Mouse (Mus musculus) heart, embryonic 14.5 days (tissue): ENCODE results near the gene Parp1. TPM values are rescaled to one million over a fixed set of nuclear protein-coding genes. Genes with fewer than 3 reads are reported as not detected.
A peak's percentile ranks its signal among the peaks of the same experiment; 100 is the strongest.
"Not testable (repeated sequence)": the region's sequence is repeated elsewhere in the genome, so short reads cannot be mapped to it uniquely, and the experiment has no call there.

Source experiments
- ATAC-seq: fragments of 200-750 bp; cut with Nextera tagmentation; 2 replicates; pipeline ENCODE4 v1.8.0; 2017; ENCODE audit warnings: low read depth, moderate TSS enrichment; ENCODE audit not compliant: insufficient number of reproducible peaks, insufficient read depth, low FRiP score
- H3K27ac ChIP-seq, 2 experiments: fragments of 200-500 bp in 1 of 2; fragments of 300-500 bp in 1 of 2; sonication (generic) in 1 of 2; replicated peaks in 1 of 2; 2 replicates each; pipeline ENCODE4 v1.5.1; 2012 to 2014; ENCODE audit warnings: low read depth in 2 of 2, low read length in 2 of 2, control low read depth in 1 of 2, mild to moderate bottlenecking in 1 of 2, mixed read lengths in 1 of 2; ENCODE audit not compliant: control insufficient read depth in 1 of 2, insufficient read depth in 1 of 2
- H3K27me3 ChIP-seq: fragments of 300-500 bp; sonication (generic); 2 replicates; pipeline ENCODE4 v1.6.1; 2014; ENCODE audit warnings: mild to moderate bottlenecking, low read length, control low read depth; ENCODE audit not compliant: control insufficient read depth, insufficient read depth
- H3K36me3 ChIP-seq: fragments of 300-500 bp; sonication (generic); 2 replicates; pipeline ENCODE4 v1.6.1; 2014; ENCODE audit warnings: mild to moderate bottlenecking, control low read depth, low read length, mixed read lengths; ENCODE audit not compliant: control insufficient read depth, insufficient read depth
- H3K4me1 ChIP-seq, 2 experiments: fragments of 200-500 bp in 1 of 2; fragments of 300-500 bp in 1 of 2; sonication (generic) in 1 of 2; 2 replicates each; pipeline ENCODE4 v1.6.1; 2012 to 2014; ENCODE audit warnings: low read length in 2 of 2, control low read depth in 1 of 2, mixed read lengths in 1 of 2; ENCODE audit not compliant: control insufficient read depth in 2 of 2, insufficient read depth in 2 of 2
- H3K4me2 ChIP-seq: fragments of 300-500 bp; sonication (generic); 2 replicates; pipeline ENCODE4 v1.6.1; 2014; ENCODE audit warnings: mild to moderate bottlenecking, low read length
- H3K4me3 ChIP-seq, 2 experiments: fragments of 200-500 bp in 1 of 2; fragments of 300-500 bp in 1 of 2; sonication (generic) in 1 of 2; 2 replicates each; pipeline ENCODE4 v1.5.1; 2012 to 2014; ENCODE audit warnings: low read length in 2 of 2, mild to moderate bottlenecking in 2 of 2, control low read depth in 1 of 2, low read depth in 1 of 2, moderate library complexity in 1 of 2; ENCODE audit not compliant: control insufficient read depth in 1 of 2, insufficient read depth in 1 of 2
- H3K9ac ChIP-seq: fragments of 300-500 bp; sonication (generic); 2 replicates; pipeline ENCODE4 v1.6.1; 2014; ENCODE audit warnings: mild to moderate bottlenecking, low read length
- H3K9me3 ChIP-seq: fragments of 300-500 bp; sonication (generic); 2 replicates; pipeline ENCODE4 v1.6.1; 2016; ENCODE audit warnings: low read length, control low read depth; ENCODE audit not compliant: control insufficient read depth
- WGBS: fragments of 180-500 bp; shearing (Covaris S2); extraction: QIAGEN DNeasy Blood & Tissue Kit; methylation state at CpG from one replicate; pipeline ENCODE4 v1.1.7; 2014; 5-methylcytosine and 5-hydroxymethylcytosine counted together
- polyA plus RNA-seq: library from polyadenylated mRNA; unstranded; fragments of >200 nt; fragmentation: Nextera tagmentation; extraction: Ambion mirVana; gene quantifications from 2 replicates; pipeline ENCODE4 v1.2.1, GENCODE M21; 2014

Parp1 gene
- polyA plus RNA-seq, 1 experiment from 2014 or later = 78.1 TPM

- not testable (repeated sequence) for H3K4me2 ChIP-seq, H3K27ac ChIP-seq, H3K4me3 ChIP-seq, H3K27me3 ChIP-seq, H3K9me3 ChIP-seq, ATAC-seq, H3K9ac ChIP-seq
- H3K4me1 ChIP-seq = peaks cover 17 to 37% of the 10 kb centered on the region in 2 experiments
- peaks cover 25% of the 10 kb centered on the region for H3K36me3 ChIP-seq
- 83% methylated on average over 6 of the region's 6 CpGs for WGBS
Measured at GRCm38 (mm10) chr1:180571721-180572120, 3.0 kb downstream of the Parp1 start.

- H3K27ac ChIP-seq = peak overlapping the region in 1 of 2 experiments; percentile 38; a peak in 1 of 4 replicates
- no peak overlapping the region for H3K4me3 ChIP-seq
- ATAC-seq = no peak
Measured at GRCm38 (mm10) chr1:180572154-180572553, 3.4 kb downstream of the Parp1 start.

GRCm38 (mm10) chr1:180576524-180576923, 7.8 kb downstream of the Parp1 start:
- H3K9ac ChIP-seq = no peak overlapping the region
- peaks cover 7 to 18% of the 10 kb centered on the region in 2 experiments for H3K4me1 ChIP-seq
- peaks cover 73% of the 10 kb centered on the region for H3K36me3 ChIP-seq
- H3K4me2 ChIP-seq = no peak overlapping the region
- no peaks in the 10 kb centered on the region for H3K9me3 ChIP-seq
- no peaks in the 10 kb centered on the region for H3K27me3 ChIP-seq
- 64% methylated on average over 3 of the region's 3 CpGs for WGBS
- H3K27ac ChIP-seq = no peak overlapping the region
- no peak overlapping the region for H3K4me3 ChIP-seq
- ATAC-seq = no peak

More at GRCm38 (mm10) chr1:180572154-180572553, 3.4 kb downstream of the Parp1 start:
- no peak overlapping the region for H3K4me2 ChIP-seq
- H3K9ac ChIP-seq = no peak overlapping the region
- H3K27me3 ChIP-seq = no peaks in the 10 kb centered on the region
- peaks cover 17 to 37% of the 10 kb centered on the region in 2 experiments for H3K4me1 ChIP-seq
- 87% methylated on average over 9 of the region's 9 CpGs for WGBS
- H3K9me3 ChIP-seq = no peaks in the 10 kb centered on the region
- H3K36me3 ChIP-seq = peaks cover 29% of the 10 kb centered on the region

DNA sequence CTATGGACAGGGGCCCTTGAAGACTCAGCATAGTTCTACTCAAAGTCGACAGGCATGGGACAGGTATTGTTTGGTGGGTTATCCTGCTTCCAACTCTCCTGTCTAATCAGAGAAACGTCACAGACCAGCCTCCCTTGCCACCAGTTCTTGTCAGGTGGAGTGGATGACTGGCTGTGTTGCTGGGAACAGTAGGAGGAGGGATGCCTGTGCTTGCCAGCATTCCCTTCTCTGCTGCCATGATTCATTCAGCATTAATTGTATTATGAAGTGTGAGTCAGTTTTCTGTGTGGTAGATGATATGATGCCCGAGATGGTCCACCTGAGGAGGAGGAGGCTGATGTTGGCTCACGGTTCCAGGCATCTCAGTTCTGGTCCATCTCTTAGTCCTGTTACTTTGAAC, 9.1 kb downstream of the Parp1 start:
- Histone ChIP-seq H3K27ac (no peak overlapping the region), H3K4me1 (peaks cover 1 to 9% of the 10 kb centered on the region in 2 experiments), H3K4me3 (no peak overlapping the region), H3K36me3 (peaks cover 86% of the 10 kb centered on the region), H3K9ac (no peak overlapping the region), H3K9me3 (no peaks in the 10 kb centered on the region), H3K4me2 (no peak overlapping the region), H3K27me3 (no peaks in the 10 kb centered on the region)
- 86% methylated on average over 4 of the region's 4 CpGs for WGBS
- ATAC-seq = no peak

GRCm38 (mm10) chr1:180587792-180588442, 19.2 kb downstream of the Parp1 start:
- H3K9ac ChIP-seq = no peak overlapping the region
- peaks cover 100% of the 10 kb centered on the region for H3K36me3 ChIP-seq
- no peaks in the 10 kb centered on the region for H3K9me3 ChIP-seq
- H3K4me1 ChIP-seq = no peaks in the 10 kb centered on the region
- no peaks in the 10 kb centered on the region for H3K27me3 ChIP-seq
- no peak overlapping the region for H3K27ac ChIP-seq
- 90% methylated on average over 17 of the region's 17 CpGs for WGBS
- ATAC-seq = no peak
- no peak overlapping the region for H3K4me3 ChIP-seq
- no peak overlapping the region for H3K4me2 ChIP-seq

DNA sequence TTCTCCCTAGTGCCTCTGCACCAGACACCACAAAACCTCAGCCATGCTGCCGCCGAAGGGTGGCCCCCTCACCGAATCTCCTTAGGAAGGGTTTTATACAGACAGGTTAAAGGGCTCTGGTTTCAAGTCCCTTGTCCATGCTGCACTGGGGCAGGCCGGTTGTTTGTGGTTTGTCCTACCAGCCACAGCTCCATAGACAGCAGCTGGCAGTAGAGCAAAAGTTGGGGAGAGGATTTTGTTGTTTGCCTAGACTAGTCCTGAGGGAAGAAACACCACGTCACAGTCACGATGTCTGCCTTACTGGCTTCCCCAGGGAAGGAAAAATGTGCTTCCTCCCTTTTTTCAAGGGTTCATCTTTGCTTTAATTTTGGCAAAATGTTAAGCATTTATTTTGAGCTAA, 31.9 kb downstream of the Parp1 start:
- ATAC-seq = no peak
- Histone ChIP-seq H3K4me3 (no peak overlapping the region), H3K27ac (no peak overlapping the region), H3K36me3 (peaks cover 70% of the 10 kb centered on the region), H3K9ac (no peak overlapping the region), H3K27me3 (no peaks in the 10 kb centered on the region), H3K4me1 (peaks cover 12 to 17% of the 10 kb centered on the region in 2 experiments), H3K9me3 (no peaks in the 10 kb centered on the region), H3K4me2 (no peak overlapping the region)
- WGBS = 95% methylated on average over 6 of the region's 6 CpGs

DNA sequence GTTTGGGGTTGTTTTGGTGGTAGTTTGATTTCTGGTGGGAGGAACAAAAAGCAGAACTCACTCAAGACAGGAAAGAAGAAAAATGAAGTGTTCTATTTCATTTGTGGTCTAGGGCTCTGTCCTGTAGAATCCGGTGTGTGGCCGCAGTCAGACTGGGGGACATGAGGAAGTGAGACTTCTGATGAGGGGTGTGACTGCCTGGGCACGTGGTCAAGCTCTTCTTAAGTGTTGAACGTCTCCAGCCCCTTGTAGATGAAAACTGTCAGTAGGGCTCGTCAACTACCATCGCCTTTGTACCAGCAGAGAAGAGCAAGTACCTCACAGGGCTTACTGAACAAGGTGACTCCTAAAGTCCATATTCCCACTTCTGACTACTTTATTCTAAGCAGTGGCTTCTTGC, 33.1 kb downstream of the Parp1 start:
- H3K27ac ChIP-seq = no peak overlapping the region
- ATAC-seq = no peak
- peaks cover 58% of the 10 kb centered on the region for H3K36me3 ChIP-seq
- 74% methylated on average over 6 of the region's 6 CpGs for WGBS
- no peak overlapping the region for H3K4me3 ChIP-seq
- H3K9me3 ChIP-seq = no peaks in the 10 kb centered on the region
- H3K4me1 ChIP-seq = peaks cover 15 to 22% of the 10 kb centered on the region in 2 experiments
- no peak overlapping the region for H3K9ac ChIP-seq
- H3K4me2 ChIP-seq = no peak overlapping the region
- H3K27me3 ChIP-seq = no peaks in the 10 kb centered on the region

GRCm38 (mm10) chr1:180604579-180604978, 35.9 kb downstream of the Parp1 start:
- Histone ChIP-seq H3K9me3 (no peaks in the 10 kb centered on the region), H3K4me3 (no peak overlapping the region), H3K4me2 (peak overlapping the region; percentile 32; the same call in 1 of the 2 replicates), H3K27ac (peak overlapping the region; percentile 69 to 85), H3K9ac (no peak overlapping the region), H3K4me1 (peaks cover 22 to 28% of the 10 kb centered on the region in 2 experiments), H3K36me3 (peaks cover 30% of the 10 kb centered on the region), H3K27me3 (no peaks in the 10 kb centered on the region)
- peak; percentile 70; the same call in 1 of the 2 replicates for ATAC-seq
- 32% methylated on average over 4 of the region's 4 CpGs for WGBS
